Mouse (Mus musculus) E14TG2a.4 (cell line): ENCODE results near the gene Kcnk1.

Source experiments
- H3K27me3 ChIP-seq: 2 replicates; pipeline ENCODE4 v1.6.1; 2014; ENCODE audit warnings: low read length, control low read depth; ENCODE audit not compliant: insufficient read depth
- H3K36me3 ChIP-seq: 2 replicates; pipeline ENCODE4 v1.6.1; 2014; ENCODE audit warnings: low read length, control low read depth; ENCODE audit not compliant: insufficient read depth
- H3K4me1 ChIP-seq: replicated peaks from 2 replicates; pipeline ENCODE4 v1.6.1; 2014; ENCODE audit warnings: low read depth, low read length, control low read depth
- H3K4me3 ChIP-seq: replicated peaks from 2 replicates; pipeline ENCODE4 v1.5.1; 2014; ENCODE audit warnings: mild to moderate bottlenecking, low read length
- H3K9me3 ChIP-seq: 2 replicates; pipeline ENCODE4 v1.6.1; 2014; ENCODE audit warnings: low read length, control low read depth
- CTCF ChIP-seq: conservative IDR thresholded peaks from 2 replicates; pipeline ENCODE4 v1.5.1; 2014; ENCODE audit warnings: low read length
- NANOG ChIP-seq: IDR thresholded peaks from 2 replicates; pipeline ENCODE4 v1.6.1; 2014; ENCODE audit warnings: borderline replicate concordance, low read length, mixed read lengths
- POU5F1 ChIP-seq: IDR thresholded peaks from 2 replicates; pipeline ENCODE4 v1.6.1; 2014; ENCODE audit warnings: low read length, borderline replicate concordance

Gene Kcnk1

GRCm38 (mm10) chr8:125985364-125985763, 9.6 kb upstream of the Kcnk1 start:
- Histone ChIP-seq H3K27me3 (peaks cover 18% of the 10 kb centered on the region), H3K36me3 (no peaks in the 10 kb centered on the region), H3K4me1 (peaks cover 18% of the 10 kb centered on the region), H3K4me3 (no peak overlapping the region), H3K9me3 (no peaks in the 10 kb centered on the region)
- no peak for TF ChIP-seq NANOG
- no peak for TF ChIP-seq CTCF
- TF ChIP-seq POU5F1 = no peak

- Histone ChIP-seq H3K36me3 (no peaks in the 10 kb centered on the region), H3K4me1 (peaks cover 18% of the 10 kb centered on the region), H3K27me3 (peaks cover 23% of the 10 kb centered on the region), H3K4me3 (no peak overlapping the region), H3K9me3 (no peaks in the 10 kb centered on the region)
- TF ChIP-seq POU5F1 (no peak), CTCF (no peak), NANOG (no peak)
Measured at GRCm38 (mm10) chr8:125986999-125987589, 7.9 kb upstream of the Kcnk1 start.

GRCm38 (mm10) chr8:125987996-125988395, 7.0 kb upstream of the Kcnk1 start:
- H3K9me3 ChIP-seq = no peaks in the 10 kb centered on the region
- H3K4me3 ChIP-seq = no peak overlapping the region
- H3K27me3 ChIP-seq = peaks cover 30% of the 10 kb centered on the region
- H3K4me1 ChIP-seq = peaks cover 18% of the 10 kb centered on the region
- TF ChIP-seq POU5F1 = no peak
- TF ChIP-seq NANOG = no peak
- no peak for TF ChIP-seq CTCF
- no peaks in the 10 kb centered on the region for H3K36me3 ChIP-seq

DNA sequence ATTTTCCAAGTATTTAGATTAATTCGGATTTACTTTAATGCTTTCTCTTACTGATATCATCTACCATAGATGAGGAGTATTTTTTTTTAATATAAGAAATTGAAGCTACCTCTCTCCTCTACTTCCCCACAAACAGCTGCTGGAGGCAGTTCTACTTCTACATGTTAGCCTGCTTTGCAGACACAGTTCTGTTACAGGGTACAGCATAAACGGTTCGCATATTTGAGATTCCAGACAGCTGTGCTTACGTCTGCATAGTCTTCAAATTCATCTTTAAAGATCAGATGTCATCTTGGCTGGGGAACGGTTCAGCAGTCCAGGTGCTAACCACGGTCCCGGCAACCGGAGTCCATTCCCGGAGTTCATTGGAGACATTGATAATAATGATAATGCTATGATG, 1.3 kb upstream of the Kcnk1 start:
- Histone ChIP-seq H3K27me3 (peaks cover 65% of the 10 kb centered on the region), H3K9me3 (no peaks in the 10 kb centered on the region), H3K4me1 (peaks cover 45% of the 10 kb centered on the region), H3K4me3 (no peak overlapping the region), H3K36me3 (no peaks in the 10 kb centered on the region)
- no peak for TF ChIP-seq CTCF
- no peak for TF ChIP-seq NANOG
- no peak for TF ChIP-seq POU5F1

DNA sequence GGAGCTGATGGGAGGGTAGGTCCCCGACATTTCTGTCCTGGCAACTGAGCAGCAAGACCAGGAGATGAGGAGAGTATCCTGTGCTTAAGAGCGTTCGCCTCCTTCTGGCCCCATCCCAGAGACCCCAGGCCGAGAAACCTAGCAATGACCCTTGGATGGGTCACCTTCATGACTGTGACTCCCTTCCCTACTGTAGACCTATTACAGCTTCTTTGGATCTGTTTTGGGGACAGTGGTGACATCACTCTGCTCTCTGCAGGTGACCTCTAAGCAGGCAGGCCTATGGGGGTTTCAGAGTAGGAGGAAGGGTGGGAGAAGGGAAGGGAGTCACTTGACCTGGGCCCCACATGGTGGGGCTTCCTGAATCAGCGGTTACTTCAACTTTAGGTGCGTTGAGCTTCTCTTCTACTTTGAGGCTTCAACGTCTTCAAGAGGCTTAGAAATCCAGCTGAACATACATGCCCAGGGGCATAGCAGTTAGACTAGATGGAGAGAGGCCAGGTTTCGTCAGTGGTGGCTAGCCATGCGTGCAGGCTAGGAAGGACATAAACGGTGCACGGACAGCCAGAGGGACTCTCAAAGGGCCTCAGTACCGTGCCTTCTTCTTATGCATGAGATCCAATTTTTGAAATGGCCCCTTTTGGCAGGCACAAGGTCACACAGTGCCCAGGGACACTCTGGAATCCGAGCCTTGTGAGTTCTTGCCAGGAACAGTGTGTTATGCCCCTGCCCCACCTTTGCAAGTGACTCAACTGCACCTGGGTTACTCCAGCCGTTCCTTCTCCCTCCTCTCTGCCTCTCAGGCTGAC, 1.3 kb downstream of the Kcnk1 start:
- Histone ChIP-seq H3K9me3 (no peaks in the 10 kb centered on the region), H3K27me3 (peaks cover 55% of the 10 kb centered on the region), H3K4me1 (peaks cover 65% of the 10 kb centered on the region), H3K36me3 (no peaks in the 10 kb centered on the region), H3K4me3 (peak overlapping the region; percentile 83)
- TF ChIP-seq POU5F1 (no peak), CTCF (no peak), NANOG (no peak)

GRCm38 (mm10) chr8:125996980-125997379, 2.0 kb downstream of the Kcnk1 start:
- peak overlapping the region; percentile 83; the same call in 1 of the 2 replicates for H3K4me3 ChIP-seq
- TF ChIP-seq POU5F1 (no peak), NANOG (no peak), CTCF (no peak)
- H3K36me3 ChIP-seq = no peaks in the 10 kb centered on the region

GRCm38 (mm10) chr8:125997550-125997949, 2.6 kb downstream of the Kcnk1 start:
- peak overlapping the region; percentile 83; the same call in 1 of the 2 replicates for H3K4me3 ChIP-seq
- TF ChIP-seq NANOG (no peak), CTCF (no peak), POU5F1 (no peak)

More at GRCm38 (mm10) chr8:125996980-125997379, 2.0 kb downstream of the Kcnk1 start:
- Histone ChIP-seq H3K27me3 (peaks cover 51% of the 10 kb centered on the region), H3K4me1 (peaks cover 69% of the 10 kb centered on the region), H3K9me3 (no peaks in the 10 kb centered on the region)

DNA sequence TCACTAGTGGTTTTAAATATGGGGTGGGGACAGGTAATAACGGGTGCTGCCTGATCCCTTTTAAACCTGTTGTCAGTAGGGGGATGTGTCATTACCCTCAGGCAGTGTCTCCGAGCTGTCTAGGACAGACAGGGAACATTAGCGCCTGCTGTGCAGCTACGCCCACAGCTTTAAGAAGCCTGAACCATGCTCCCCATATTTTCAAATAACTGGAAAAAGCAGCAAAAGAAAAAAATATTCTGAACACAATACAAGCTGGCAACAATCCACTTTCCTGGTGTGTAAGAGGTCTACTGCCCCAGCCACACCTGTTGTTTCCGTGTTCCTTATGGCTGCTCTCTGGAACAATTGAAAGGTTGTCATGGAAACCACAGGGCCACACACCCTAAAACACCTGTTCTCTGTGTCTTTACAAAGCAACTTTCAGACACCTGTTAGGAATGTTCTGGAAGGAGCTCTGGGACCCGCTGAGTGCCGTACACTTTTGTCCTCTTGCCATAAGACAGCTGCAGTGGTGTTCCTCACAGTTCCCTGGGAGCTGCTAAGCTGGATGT, 4.9 kb downstream of the Kcnk1 start:
- H3K36me3 ChIP-seq = 0 out of 2 replicates have a peak, but pooled peaks cover 7% of the 10 kb centered on the region
- TF ChIP-seq POU5F1 (no peak), NANOG (no peak), CTCF (no peak)
- H3K4me3 ChIP-seq = no peak overlapping the region
- H3K4me1 ChIP-seq = peaks cover 58% of the 10 kb centered on the region
- H3K27me3 ChIP-seq = peaks cover 29% of the 10 kb centered on the region
- H3K9me3 ChIP-seq = peaks cover 7% of the 10 kb centered on the region; the same call in 1 of the 2 replicates

More at GRCm38 (mm10) chr8:125997550-125997949, 2.6 kb downstream of the Kcnk1 start:
- H3K36me3 ChIP-seq = no peaks in the 10 kb centered on the region
- no peaks in the 10 kb centered on the region for H3K9me3 ChIP-seq
- peaks cover 69% of the 10 kb centered on the region for H3K4me1 ChIP-seq
- H3K27me3 ChIP-seq = peaks cover 46% of the 10 kb centered on the region
